Mouse (Mus musculus): ENCODE data around the gene Fam207a. TPM values are rescaled to one million over a fixed set of nuclear protein-coding genes. Genes with fewer than 3 reads are reported as not detected.

Fam207a gene
- total RNA-seq (2014; rRNA removed; ENCODE audit: low replicate concordance) (18.1 and 32.1 TPM in 2 replicates), polyA plus RNA-seq (2015; fragmentation: Nextera tagmentation; extraction: Ambion mirVana) (16.1 and 16.2 TPM in 2 replicates)

GRCm38 (mm10) chr10:77515385-77516348 is at the start of gene Fam207a:
Gene Fam207a (minus strand): TSS chr10:77515785.
- TF ChIP-seq EP300 (IDR thresholded peaks at IDR 0.05; ENCODE audit: low read depth) (no peak; the same call in 1 of the 2 replicates), CTCF (IDR thresholded peaks at IDR 0.05; ENCODE audit: low read depth) (no peak)
- WGBS = under 1% methylated on average over 75 of the region's 75 CpGs
- no peaks in the 10 kb centered on the region for H3K9me3 ChIP-seq (replicated peaks; ENCODE audit: control insufficient read depth, low read length)

GRCm38 (mm10) chr10:77565005-77565404 is 49.4 kb upstream of the Fam207a start:
- no peaks in the 10 kb centered on the region for H3K4me1 ChIP-seq (ENCODE audit: control insufficient read depth, insufficient read depth)
- H3K27me3 ChIP-seq (ENCODE audit: control insufficient read depth, insufficient read depth, low read length) = no peaks in the 10 kb centered on the region
- TF ChIP-seq CTCF (IDR thresholded peaks at IDR 0.05; ENCODE audit: low read depth) (no peak), EP300 (IDR thresholded peaks at IDR 0.05; ENCODE audit: low read depth) (no peak)
- no peaks in the 10 kb centered on the region for H3K9me3 ChIP-seq (replicated peaks; ENCODE audit: control insufficient read depth, low read length)
- H3K27ac ChIP-seq (ENCODE audit: low read depth) = no peak overlapping the region
- no peak overlapping the region for H3K9ac ChIP-seq (replicated peaks; ENCODE audit: low read depth, low read length)
- no peak overlapping the region for H3K4me2 ChIP-seq (ENCODE audit: low read depth, low read length)
- 63% methylated on average over 8 of the region's 8 CpGs for WGBS
- ATAC-seq (ENCODE audit: insufficient read depth, low read depth) = no peak
- H3K4me3 ChIP-seq (ENCODE audit: low read depth, low read length) = no peak overlapping the region
- no peaks in the 10 kb centered on the region for H3K36me3 ChIP-seq (replicated peaks; ENCODE audit: control insufficient read depth, insufficient read depth, low read length)
- no peak for DNase-seq (ENCODE audit: low spot score)

More at GRCm38 (mm10) chr10:77515385-77516348, at the start of gene Fam207a:
- peak; percentile 91 for ATAC-seq (ENCODE audit: insufficient read depth, low read depth)
- peaks cover 18% of the 10 kb centered on the region for H3K4me1 ChIP-seq (ENCODE audit: control insufficient read depth, insufficient read depth)
- H3K4me2 ChIP-seq (ENCODE audit: low read depth, low read length) = peak within 1 kb of the TSS; percentile 98
- H3K9ac ChIP-seq (replicated peaks; ENCODE audit: low read depth, low read length) = peak within 1 kb of the TSS; percentile 91
- H3K4me3 ChIP-seq (ENCODE audit: low read depth, low read length) = peak within 1 kb of the TSS; percentile 96
- no peaks in the 10 kb centered on the region for H3K27me3 ChIP-seq (ENCODE audit: control insufficient read depth, insufficient read depth, low read length)
- peaks cover 34% of the 10 kb centered on the region for H3K36me3 ChIP-seq (replicated peaks; ENCODE audit: control insufficient read depth, insufficient read depth, low read length)
- DNase-seq (ENCODE audit: low spot score) = peak; percentile 93
- peak within 1 kb of the TSS; percentile 77 for H3K27ac ChIP-seq (ENCODE audit: low read depth)

GRCm38 (mm10) chr10:77561508-77561907 is 45.9 kb upstream of the Fam207a start:
- H3K4me1 ChIP-seq (ENCODE audit: control insufficient read depth, insufficient read depth) = no peaks in the 10 kb centered on the region
- TF ChIP-seq EP300 (IDR thresholded peaks at IDR 0.05; ENCODE audit: low read depth) = no peak
- TF ChIP-seq CTCF (IDR thresholded peaks at IDR 0.05; ENCODE audit: low read depth) = no peak
- H3K9ac ChIP-seq (replicated peaks; ENCODE audit: low read depth, low read length) = no peak overlapping the region
- no peak overlapping the region for H3K27ac ChIP-seq (ENCODE audit: low read depth)
- no peak overlapping the region for H3K4me3 ChIP-seq (ENCODE audit: low read depth, low read length)
- DNase-seq (ENCODE audit: low spot score) (no peak), ATAC-seq (ENCODE audit: insufficient read depth, low read depth) (no peak)
- no peaks in the 10 kb centered on the region for H3K27me3 ChIP-seq (ENCODE audit: control insufficient read depth, insufficient read depth, low read length)
- H3K36me3 ChIP-seq (replicated peaks; ENCODE audit: control insufficient read depth, insufficient read depth, low read length) = no peaks in the 10 kb centered on the region
- 58% methylated on average over 2 of the region's 2 CpGs for WGBS
- no peaks in the 10 kb centered on the region for H3K9me3 ChIP-seq (replicated peaks; ENCODE audit: control insufficient read depth, low read length)
- H3K4me2 ChIP-seq (ENCODE audit: low read depth, low read length) = no peak overlapping the region

GRCm38 (mm10) chr10:77560830-77561229 is 45.2 kb upstream of the Fam207a start:
- no peak for TF ChIP-seq EP300 (IDR thresholded peaks at IDR 0.05; ENCODE audit: low read depth)
- no peak for TF ChIP-seq CTCF (IDR thresholded peaks at IDR 0.05; ENCODE audit: low read depth)
- WGBS = 65% methylated on average over 9 of the region's 9 CpGs
- Histone ChIP-seq H3K27ac (ENCODE audit: low read depth) (no peak overlapping the region), H3K4me1 (ENCODE audit: control insufficient read depth, insufficient read depth) (no peaks in the 10 kb centered on the region), H3K36me3 (replicated peaks; ENCODE audit: control insufficient read depth, insufficient read depth, low read length) (no peaks in the 10 kb centered on the region), H3K27me3 (ENCODE audit: control insufficient read depth, insufficient read depth, low read length) (no peaks in the 10 kb centered on the region), H3K4me3 (ENCODE audit: low read depth, low read length) (no peak overlapping the region), H3K9me3 (replicated peaks; ENCODE audit: control insufficient read depth, low read length) (no peaks in the 10 kb centered on the region), H3K4me2 (ENCODE audit: low read depth, low read length) (no peak overlapping the region), H3K9ac (replicated peaks; ENCODE audit: low read depth, low read length) (no peak overlapping the region)
- no peak for ATAC-seq (ENCODE audit: insufficient read depth, low read depth)
- DNase-seq (ENCODE audit: low spot score) = no peak

- no peak overlapping the region for H3K4me3 ChIP-seq (ENCODE audit: low read depth, low read length)
- H3K36me3 ChIP-seq (replicated peaks; ENCODE audit: control insufficient read depth, insufficient read depth, low read length) = no peaks in the 10 kb centered on the region
- no peak overlapping the region for H3K27ac ChIP-seq (ENCODE audit: low read depth)
- H3K27me3 ChIP-seq (ENCODE audit: control insufficient read depth, insufficient read depth, low read length) = no peaks in the 10 kb centered on the region
- H3K9ac ChIP-seq (replicated peaks; ENCODE audit: low read depth, low read length) = no peak overlapping the region
- ATAC-seq (ENCODE audit: insufficient read depth, low read depth) = no peak
- DNase-seq (ENCODE audit: low spot score) = no peak
- H3K4me2 ChIP-seq (ENCODE audit: low read depth, low read length) = no peak overlapping the region
- no peaks in the 10 kb centered on the region for H3K4me1 ChIP-seq (ENCODE audit: control insufficient read depth, insufficient read depth)
- H3K9me3 ChIP-seq (replicated peaks; ENCODE audit: control insufficient read depth, low read length) = no peaks in the 10 kb centered on the region
- 81% methylated on average over 11 of the region's 11 CpGs for WGBS
- TF ChIP-seq CTCF (IDR thresholded peaks at IDR 0.05; ENCODE audit: low read depth) (no peak), EP300 (IDR thresholded peaks at IDR 0.05; ENCODE audit: low read depth) (no peak)
Measured at GRCm38 (mm10) chr10:77560090-77560489, 44.5 kb upstream of the Fam207a start.
